Mouse (Mus musculus): ENCODE results near the gene Wdhd1.

DNA sequence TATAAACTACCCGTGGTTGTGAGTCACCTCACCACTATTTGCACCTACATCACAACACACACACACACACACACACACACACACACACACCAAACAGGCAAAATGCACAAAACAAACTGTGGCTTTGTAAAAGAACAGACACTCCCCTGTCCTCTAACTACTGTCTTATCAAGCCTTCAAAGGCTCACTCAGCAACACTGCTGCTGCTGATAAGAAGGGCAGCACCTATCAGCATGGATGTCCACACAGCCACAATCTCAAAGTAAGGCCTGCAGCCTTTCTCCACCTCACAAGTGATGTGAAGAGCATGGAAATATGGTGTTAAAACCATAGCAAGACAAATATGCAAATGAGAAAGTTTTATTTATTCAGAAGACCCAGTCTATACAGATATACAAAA is 36.1 kb downstream of the Wdhd1 start:
- TF ChIP-seq CTCF (IDR thresholded peaks at IDR 0.05) (no peak), EP300 (IDR thresholded peaks at IDR 0.05) (no peak)

All from lung, postnatal 0 days (tissue).